Mouse (Mus musculus): ENCODE measurements around the gene Gpr176. TPM values are rescaled to one million over a fixed set of nuclear protein-coding genes. Genes with fewer than 3 reads are reported as not detected.

Gene Gpr176
- polyA plus RNA-seq (2012; rRNA removed) = 0.53 and 0.55 TPM in 2 replicates

DNA sequence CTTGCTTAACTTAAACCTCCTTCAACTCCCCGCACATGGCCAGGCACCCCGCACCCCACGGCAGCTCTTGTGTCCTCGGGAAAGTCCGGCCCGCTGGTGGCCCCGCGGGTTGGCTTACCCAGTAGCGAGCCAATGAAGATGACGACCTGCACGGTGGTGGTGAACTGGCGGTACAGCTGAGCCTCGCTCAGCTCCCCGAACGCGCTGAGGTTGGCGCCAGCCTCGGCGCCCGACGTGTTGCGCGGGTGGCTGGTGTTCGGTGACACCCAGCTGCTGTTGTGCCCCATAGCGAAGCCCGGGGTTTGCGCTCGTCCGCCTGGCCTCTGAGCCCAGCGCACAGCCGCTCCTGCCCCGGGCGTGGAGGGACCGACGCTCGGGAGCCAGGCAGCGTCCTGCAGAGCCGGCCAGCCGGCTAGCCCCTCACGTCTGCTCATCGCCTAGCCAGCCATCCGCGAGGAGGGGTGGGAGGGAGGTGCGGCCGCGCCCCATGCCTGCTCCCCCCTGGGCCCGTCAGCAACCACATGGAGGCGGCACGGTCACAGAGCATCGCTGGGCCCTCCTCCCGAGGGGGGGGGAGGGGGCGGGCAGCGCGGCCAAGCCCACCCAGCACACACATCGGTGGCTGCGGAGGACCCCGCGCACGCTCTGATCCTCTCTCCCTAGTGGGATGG, at the start of gene Gpr176:
Gene Gpr176, minus strand, starts transcription at position 519 of the 671 bp plus-strand sequence.
- H3K27me3 ChIP-seq (replicated peaks; ENCODE audit: control insufficient read depth, insufficient read depth, low read length) = peaks cover 2% of the 10 kb centered on the region; the same call in 1 of the 2 replicates
- DNase-seq = peak; percentile 32
- no peaks in the 10 kb centered on the region for H3K4me1 ChIP-seq (ENCODE audit: control insufficient read depth, insufficient read depth, low read length)
- H3K27ac ChIP-seq (ENCODE audit: insufficient read depth, low read depth, low read length) = no peak within 1 kb of the TSS
- H3K36me3 ChIP-seq (ENCODE audit: control insufficient read depth, insufficient read depth, low read length) = no peaks in the 10 kb centered on the region
- TF ChIP-seq POLR2A (IDR thresholded peaks at IDR 0.05; ENCODE audit: low read depth, low read length) (no peak), CTCF (conservative IDR thresholded peaks at IDR 0.05; ENCODE audit: insufficient read depth, insufficient read length, low read depth, low read length) (no peak)
- H3K4me3 ChIP-seq (ENCODE audit: insufficient read depth, low read depth, low read length) = peak within 1 kb of the TSS; percentile 46
- WGBS = under 1% methylated on average over 59 of the region's 59 CpGs

GRCm38 (mm10) chr2:118422385-118422784, 49.2 kb upstream of the Gpr176 start:
- WGBS = 61% methylated on average over 8 of the region's 8 CpGs
- H3K27ac ChIP-seq (ENCODE audit: insufficient read depth, low read depth, low read length) = no peak overlapping the region
- H3K4me1 ChIP-seq (ENCODE audit: control insufficient read depth, insufficient read depth, low read length) = no peaks in the 10 kb centered on the region
- no peak overlapping the region for H3K4me3 ChIP-seq (ENCODE audit: insufficient read depth, low read depth, low read length)
- no peaks in the 10 kb centered on the region for H3K27me3 ChIP-seq (replicated peaks; ENCODE audit: control insufficient read depth, insufficient read depth, low read length)
- DNase-seq = peak; percentile 41
- H3K36me3 ChIP-seq (ENCODE audit: control insufficient read depth, insufficient read depth, low read length) = peaks cover 2% of the 10 kb centered on the region; the same call in 1 of the 2 replicates
- TF ChIP-seq CTCF (conservative IDR thresholded peaks at IDR 0.05; ENCODE audit: insufficient read depth, insufficient read length, low read depth, low read length) (no peak), POLR2A (IDR thresholded peaks at IDR 0.05; ENCODE audit: low read depth, low read length) (no peak)

DNA sequence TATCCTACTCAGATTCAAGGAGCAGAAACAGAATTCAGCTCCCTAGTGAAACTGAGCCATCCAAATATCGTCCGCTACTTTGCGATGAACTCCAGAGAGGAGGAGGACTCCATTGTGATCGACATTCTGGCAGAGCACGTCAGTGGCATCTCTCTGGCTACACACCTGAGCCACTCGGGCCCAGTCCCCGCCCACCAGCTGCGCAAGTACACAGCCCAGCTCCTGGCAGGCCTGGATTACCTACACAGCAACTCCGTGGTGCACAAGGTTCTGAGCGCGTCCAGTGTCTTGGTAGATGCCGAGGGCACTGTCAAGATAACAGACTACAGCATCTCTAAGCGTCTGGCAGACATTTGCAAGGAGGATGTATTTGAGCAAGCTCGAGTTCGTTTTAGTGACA, 48.7 kb upstream of the Gpr176 start:
- no peaks in the 10 kb centered on the region for H3K4me1 ChIP-seq (ENCODE audit: control insufficient read depth, insufficient read depth, low read length)

GRCm38 (mm10) chr2:118418076-118418475, 44.9 kb upstream of the Gpr176 start:
- Histone ChIP-seq H3K4me3 (ENCODE audit: insufficient read depth, low read depth, low read length) (no peak overlapping the region), H3K27me3 (replicated peaks; ENCODE audit: control insufficient read depth, insufficient read depth, low read length) (no peaks in the 10 kb centered on the region), H3K4me1 (ENCODE audit: control insufficient read depth, insufficient read depth, low read length) (no peaks in the 10 kb centered on the region), H3K27ac (ENCODE audit: insufficient read depth, low read depth, low read length) (no peak overlapping the region), H3K36me3 (ENCODE audit: control insufficient read depth, insufficient read depth, low read length) (peaks cover 2% of the 10 kb centered on the region; the same call in 1 of the 2 replicates)
- no peak for DNase-seq
- TF ChIP-seq CTCF (conservative IDR thresholded peaks at IDR 0.05; ENCODE audit: insufficient read depth, insufficient read length, low read depth, low read length) (no peak), POLR2A (IDR thresholded peaks at IDR 0.05; ENCODE audit: low read depth, low read length) (no peak)
- WGBS = 93% methylated on average over 4 of the region's 4 CpGs

More for the DNA sequence above, 48.7 kb upstream of the Gpr176 start:
- Histone ChIP-seq H3K27ac (ENCODE audit: insufficient read depth, low read depth, low read length) (no peak overlapping the region), H3K4me3 (ENCODE audit: insufficient read depth, low read depth, low read length) (no peak overlapping the region), H3K36me3 (ENCODE audit: control insufficient read depth, insufficient read depth, low read length) (peaks cover 2% of the 10 kb centered on the region; the same call in 1 of the 2 replicates), H3K27me3 (replicated peaks; ENCODE audit: control insufficient read depth, insufficient read depth, low read length) (no peaks in the 10 kb centered on the region)
- no peak for TF ChIP-seq CTCF (conservative IDR thresholded peaks at IDR 0.05; ENCODE audit: insufficient read depth, insufficient read length, low read depth, low read length)
- TF ChIP-seq POLR2A (IDR thresholded peaks at IDR 0.05; ENCODE audit: low read depth, low read length) = no peak
- 78% methylated on average over 15 of the region's 15 CpGs for WGBS
- DNase-seq = no peak

DNA sequence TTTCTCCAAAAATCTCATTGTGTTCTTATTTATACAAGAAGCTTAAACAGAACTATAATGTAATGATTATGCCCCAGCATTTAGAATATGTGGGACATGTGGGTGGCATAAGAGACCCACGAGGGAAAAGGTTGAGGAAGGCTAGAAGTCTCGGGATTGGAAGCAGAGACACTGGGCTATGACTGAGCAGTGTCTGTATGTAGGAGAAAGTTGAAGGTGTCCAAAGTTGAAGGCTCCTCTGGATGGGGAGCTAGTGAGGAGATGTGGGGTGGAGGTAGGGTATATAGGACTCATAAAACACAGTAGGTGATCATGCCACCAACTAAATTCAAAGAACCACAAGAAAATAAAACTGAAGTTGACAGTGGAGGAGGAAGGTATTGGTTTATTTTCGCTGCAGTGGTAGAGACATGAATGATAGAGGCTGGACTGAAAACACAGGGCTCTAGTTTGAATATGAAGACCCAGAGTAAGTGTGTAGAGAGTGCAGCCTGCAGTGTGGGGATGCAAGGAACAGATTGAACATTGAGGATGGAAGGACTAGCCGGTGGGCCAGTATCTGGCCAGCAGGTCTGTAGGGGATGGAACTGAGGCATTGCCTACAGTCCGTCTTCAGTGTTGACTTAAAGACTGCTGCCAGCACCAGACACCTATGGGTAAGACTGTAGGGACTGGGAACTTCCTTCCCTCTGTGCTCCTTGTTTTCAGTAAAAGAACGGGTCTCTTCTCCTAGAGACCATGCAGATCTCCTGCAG, 42.6 kb upstream of the Gpr176 start:
- 95% methylated on average over 6 of the region's 6 CpGs for WGBS
- no peaks in the 10 kb centered on the region for H3K4me1 ChIP-seq (ENCODE audit: control insufficient read depth, insufficient read depth, low read length)
- H3K36me3 ChIP-seq (ENCODE audit: control insufficient read depth, insufficient read depth, low read length) = peaks cover 2% of the 10 kb centered on the region; the same call in 1 of the 2 replicates
- TF ChIP-seq POLR2A (IDR thresholded peaks at IDR 0.05; ENCODE audit: low read depth, low read length) (no peak), CTCF (conservative IDR thresholded peaks at IDR 0.05; ENCODE audit: insufficient read depth, insufficient read length, low read depth, low read length) (no peak)
- H3K27me3 ChIP-seq (replicated peaks; ENCODE audit: control insufficient read depth, insufficient read depth, low read length) = no peaks in the 10 kb centered on the region
- no peak overlapping the region for H3K27ac ChIP-seq (ENCODE audit: insufficient read depth, low read depth, low read length)
- no peak overlapping the region for H3K4me3 ChIP-seq (ENCODE audit: insufficient read depth, low read depth, low read length)
- DNase-seq = no peak

DNA sequence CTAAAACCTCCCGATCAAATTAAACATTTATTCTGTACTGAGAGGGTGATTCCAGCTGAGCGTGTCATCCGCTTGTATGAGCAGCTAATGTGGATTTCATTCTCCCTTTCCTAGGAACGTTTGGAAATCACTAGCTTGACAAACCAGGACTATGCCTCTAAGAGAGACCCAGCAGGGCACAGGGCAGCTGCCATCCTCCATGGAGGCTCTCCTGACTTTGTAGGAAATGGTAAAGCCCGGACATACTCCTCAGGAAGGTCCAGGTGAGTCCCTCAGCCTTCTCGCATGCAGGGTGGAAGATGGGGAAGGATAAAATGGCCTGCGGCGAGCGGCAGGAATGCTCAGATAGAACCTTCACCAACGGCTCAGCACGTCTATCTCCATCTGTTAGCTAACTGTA, 39.6 kb upstream of the Gpr176 start:
- DNase-seq = no peak
- H3K36me3 ChIP-seq (ENCODE audit: control insufficient read depth, insufficient read depth, low read length) = no peaks in the 10 kb centered on the region; the same call in 1 of the 2 replicates
- H3K27ac ChIP-seq (ENCODE audit: insufficient read depth, low read depth, low read length) = no peak overlapping the region
- 96% methylated on average over 11 of the region's 11 CpGs for WGBS
- no peaks in the 10 kb centered on the region for H3K4me1 ChIP-seq (ENCODE audit: control insufficient read depth, insufficient read depth, low read length)
- TF ChIP-seq POLR2A (IDR thresholded peaks at IDR 0.05; ENCODE audit: low read depth, low read length) (no peak), CTCF (conservative IDR thresholded peaks at IDR 0.05; ENCODE audit: insufficient read depth, insufficient read length, low read depth, low read length) (no peak)
- H3K27me3 ChIP-seq (replicated peaks; ENCODE audit: control insufficient read depth, insufficient read depth, low read length) = no peaks in the 10 kb centered on the region
- H3K4me3 ChIP-seq (ENCODE audit: insufficient read depth, low read depth, low read length) = no peak overlapping the region

DNA sequence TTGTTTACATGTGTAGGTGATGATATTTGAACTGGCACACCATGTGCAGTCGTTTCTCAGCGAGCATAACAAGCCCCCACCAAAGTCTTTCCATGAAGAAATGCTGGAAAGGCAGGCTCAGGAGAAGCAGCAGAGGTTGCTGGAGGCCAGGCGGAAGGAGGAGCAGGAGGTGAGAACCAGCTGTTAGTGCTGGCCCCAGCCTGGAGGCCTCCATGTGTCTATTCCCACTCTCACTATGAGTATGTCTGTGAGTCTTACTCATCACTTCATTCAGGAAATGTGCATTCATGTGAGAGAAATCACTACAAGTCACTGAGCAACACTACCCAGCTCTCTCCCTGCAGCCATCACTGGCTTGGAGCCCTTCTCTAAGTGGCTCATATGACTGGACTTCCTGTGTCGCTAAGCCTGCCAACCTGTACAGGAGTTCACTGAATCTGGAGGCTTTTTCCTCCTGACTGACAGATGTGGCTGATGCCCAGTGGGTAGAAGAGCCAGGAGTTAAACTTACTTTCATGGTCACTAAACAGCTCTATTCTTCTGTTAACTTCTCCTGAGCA, 35.2 kb upstream of the Gpr176 start:
- 81% methylated on average over 4 of the region's 4 CpGs for WGBS
- DNase-seq = no peak
- TF ChIP-seq POLR2A (IDR thresholded peaks at IDR 0.05; ENCODE audit: low read depth, low read length) = no peak
- no peak for TF ChIP-seq CTCF (conservative IDR thresholded peaks at IDR 0.05; ENCODE audit: insufficient read depth, insufficient read length, low read depth, low read length)
- Histone ChIP-seq H3K27ac (ENCODE audit: insufficient read depth, low read depth, low read length) (no peak overlapping the region), H3K27me3 (replicated peaks; ENCODE audit: control insufficient read depth, insufficient read depth, low read length) (no peaks in the 10 kb centered on the region), H3K4me3 (ENCODE audit: insufficient read depth, low read depth, low read length) (no peak overlapping the region), H3K36me3 (ENCODE audit: control insufficient read depth, insufficient read depth, low read length) (no peaks in the 10 kb centered on the region; the same call in 1 of the 2 replicates), H3K4me1 (ENCODE audit: control insufficient read depth, insufficient read depth, low read length) (0 out of 2 replicates have a peak, but pooled peaks cover 3% of the 10 kb centered on the region)
